Mouse (Mus musculus): Measurements from ENCODE around the gene Kctd12. TPM values are rescaled to one million over a fixed set of nuclear protein-coding genes. Genes with fewer than 3 reads are reported as not detected.

The Kctd12 gene
- total and polyA plus RNA-seq, 3 experiments: 7.1 to 22.3 (median 18.1) TPM

DNA sequence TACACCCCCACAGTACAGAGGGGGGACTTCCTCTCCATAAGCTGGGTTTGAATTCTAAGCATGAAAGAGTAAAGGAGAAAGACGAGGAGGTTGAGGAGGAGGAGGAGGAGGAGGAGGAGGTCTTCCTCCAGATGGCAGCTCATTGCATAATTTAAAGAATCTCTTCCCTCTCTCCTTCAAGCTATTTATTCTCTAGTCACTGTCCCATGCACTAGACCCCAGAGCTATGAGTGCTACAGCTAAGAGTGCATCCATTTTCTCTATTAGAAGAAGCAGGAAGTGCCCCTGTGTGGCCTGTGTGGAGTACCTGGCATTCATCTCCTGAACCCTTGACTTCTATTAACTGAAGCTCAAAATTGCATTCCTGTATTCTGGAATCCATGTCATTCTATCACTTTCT lies 51.5 kb downstream of the Kctd12 start:
- WGBS: 56% methylated on average over 1 of the region's 1 CpGs
- no peaks in the 10 kb centered on the region for H3K79me2 ChIP-seq (replicated peaks; ENCODE audit: control insufficient read depth, insufficient read depth, low read length)
- no peak for DNase-seq
- H3K4me3 ChIP-seq: no peak overlapping the region
- no peak overlapping the region for H3K9ac ChIP-seq (ENCODE audit: low read depth, low read length)
- no peaks in the 10 kb centered on the region for H3K36me3 ChIP-seq (ENCODE audit: control insufficient read depth, insufficient read depth, low read length)
- no peak for TF ChIP-seq CTCF (IDR thresholded peaks at IDR 0.05)
- TF ChIP-seq POLR2A (IDR thresholded peaks at IDR 0.05; ENCODE audit: insufficient read depth, low read depth, low read length): no peak
- TF ChIP-seq EP300 (IDR thresholded peaks at IDR 0.05; ENCODE audit: insufficient read depth, low read depth, low read length): no peak
- H3K27ac ChIP-seq: no peak overlapping the region
- no peaks in the 10 kb centered on the region for H3K4me1 ChIP-seq (ENCODE audit: control insufficient read depth, insufficient read depth, low read length)
- no peaks in the 10 kb centered on the region for H3K27me3 ChIP-seq (ENCODE audit: control insufficient read depth, insufficient read depth, low read length)
- intact Hi-C loops (cut with DNase I): no loop called here

- no peak overlapping the region for H3K4me3 ChIP-seq
- no peaks in the 10 kb centered on the region for H3K36me3 ChIP-seq (ENCODE audit: control insufficient read depth, insufficient read depth, low read length)
- no peaks in the 10 kb centered on the region for H3K27me3 ChIP-seq (ENCODE audit: control insufficient read depth, insufficient read depth, low read length)
- no peak overlapping the region for H3K9ac ChIP-seq (ENCODE audit: low read depth, low read length)
- no peaks in the 10 kb centered on the region for H3K79me2 ChIP-seq (replicated peaks; ENCODE audit: control insufficient read depth, insufficient read depth, low read length)
- TF ChIP-seq POLR2A (IDR thresholded peaks at IDR 0.05; ENCODE audit: insufficient read depth, low read depth, low read length) (no peak), CTCF (IDR thresholded peaks at IDR 0.05) (no peak), EP300 (IDR thresholded peaks at IDR 0.05; ENCODE audit: insufficient read depth, low read depth, low read length) (no peak)
- no peaks in the 10 kb centered on the region for H3K4me1 ChIP-seq (ENCODE audit: control insufficient read depth, insufficient read depth, low read length)
- DNase-seq: no peak
- 77% methylated on average over 3 of the region's 3 CpGs for WGBS
- no peak overlapping the region for H3K27ac ChIP-seq
- intact Hi-C loops (cut with DNase I): loop anchor here (5.0 kb wide), 1 partner anchor 38 kb away; no protein-coding TSS in a partner anchor
These were observed 52.9 kb downstream of the Kctd12 start for GRCm38 (mm10) chr14:102929545-102929944.

DNA sequence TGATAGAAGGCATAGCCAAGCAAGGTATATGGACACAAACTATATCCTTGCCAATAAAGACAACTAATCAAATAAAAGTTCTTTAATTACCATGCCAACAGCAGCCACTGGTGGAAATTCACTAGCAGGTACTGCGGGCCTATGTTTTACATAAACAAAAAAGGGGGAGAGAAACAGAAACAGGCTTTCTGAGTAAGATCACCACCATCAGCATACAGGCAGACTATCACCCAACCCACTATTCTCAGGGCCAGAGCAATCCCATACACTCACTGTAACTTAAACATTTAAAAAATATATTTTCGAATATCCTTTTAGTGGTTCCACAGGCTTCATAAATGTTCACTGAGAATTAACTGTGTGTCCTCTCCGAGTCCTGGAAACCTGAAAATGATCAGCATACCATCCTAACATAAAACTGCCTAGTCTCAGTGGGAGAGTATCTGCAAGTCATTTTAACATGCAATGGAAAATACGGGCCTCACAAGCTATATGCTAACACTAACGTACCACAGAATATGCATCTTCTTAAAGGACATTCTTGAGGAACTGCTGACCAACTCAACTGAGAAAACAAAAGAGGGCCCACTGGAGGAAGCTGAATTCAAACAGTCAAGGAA lies 54.5 kb downstream of the Kctd12 start:
- H3K36me3 ChIP-seq (ENCODE audit: control insufficient read depth, insufficient read depth, low read length): no peaks in the 10 kb centered on the region; the same call in 1 of the 2 replicates
- TF ChIP-seq POLR2A (IDR thresholded peaks at IDR 0.05; ENCODE audit: insufficient read depth, low read depth, low read length) (no peak), CTCF (IDR thresholded peaks at IDR 0.05) (no peak), EP300 (IDR thresholded peaks at IDR 0.05; ENCODE audit: insufficient read depth, low read depth, low read length) (no peak)
- no peak overlapping the region for H3K9ac ChIP-seq (ENCODE audit: low read depth, low read length)
- WGBS: 81% methylated on average over 5 of the region's 5 CpGs
- no peaks in the 10 kb centered on the region for H3K27me3 ChIP-seq (ENCODE audit: control insufficient read depth, insufficient read depth, low read length)
- no peak overlapping the region for H3K4me3 ChIP-seq
- no peaks in the 10 kb centered on the region for H3K79me2 ChIP-seq (replicated peaks; ENCODE audit: control insufficient read depth, insufficient read depth, low read length)
- no peak overlapping the region for H3K27ac ChIP-seq
- DNase-seq: no peak
- intact Hi-C loops (cut with DNase I): loop anchor here (5.0 kb wide), 1 partner anchor 39 kb away; no protein-coding TSS in a partner anchor
- no peaks in the 10 kb centered on the region for H3K4me1 ChIP-seq (ENCODE audit: control insufficient read depth, insufficient read depth, low read length)

Small RNA genes lying within 50 kb of the gene (microRNA-seq; reads per million reads assigned to microRNA genes)
- gene Mir5130: 2.3 to 4.5 reads per million in 2 experiments

Other genes with a start within 250 kb of the Kctd12 start
- not detected for gene Acod1, start 64.3 kb upstream of the Kctd12 start, total RNA-seq (2021)
- gene Acod1, start 64.3 kb upstream of the Kctd12 start, polyA plus RNA-seq (2012; rRNA removed): 0.08 and 0.09 TPM in 2 replicates
- gene Cln5, start 87.6 kb upstream of the Kctd12 start, total RNA-seq (2021): 10 to 100 TPM; 19.1 to 20.3 TPM
- gene Cln5, start 87.6 kb upstream of the Kctd12 start, polyA plus RNA-seq (2012; rRNA removed): 12.7 and 23.9 TPM in 2 replicates
- gene Fbxl3, start 116.9 kb upstream of the Kctd12 start, total RNA-seq (2021): 10 to 100 TPM; 51.8 to 59.7 TPM
- 67.0 and 114 TPM in 2 replicates for gene Fbxl3, start 116.9 kb upstream of the Kctd12 start, polyA plus RNA-seq (2012; rRNA removed)